Mouse (Mus musculus) monocyte, adult 5-6 weeks (primary cell): ENCODE data around the gene Phxr2. TPM values are rescaled to one million over a fixed set of nuclear protein-coding genes. Genes with fewer than 3 reads are reported as not detected.
"Not testable (repeated sequence)": the region's sequence is repeated elsewhere in the genome, so short reads cannot be mapped to it uniquely, and the experiment has no call there.

Source experiments
- ATAC-seq: fragments of 153-309, 156-312 bp; replicated peaks from 2 replicates; pipeline ENCODE4 v1.8.0; 2017; ENCODE audit warnings: mild to moderate bottlenecking; ENCODE audit not compliant: low TSS enrichment, insufficient number of reproducible peaks, severe bottlenecking, poor library complexity, low FRiP score
- total RNA-seq: library from RNA; stranded (forward); fragments of 200-1000, 200-491, 200-594 nt; gene quantifications from 3 replicates; pipeline ENCODE4 v1.2.3, GENCODE M21; 2017

Phxr2 gene
- not detected in 3 replicates for total RNA-seq

GRCm38 (mm10) chr10:99126225-99126624 is at the start of gene Phxr2:
Gene Phxr2, minus strand, starts transcription at chr10:99126325.
- no peak for ATAC-seq

- no peak for ATAC-seq
Observed at GRCm38 (mm10) chr10:99172906-99173507, 46.9 kb upstream of the Phxr2 start.

- 0 out of 2 replicates have a peak, but pooled peaks have one; percentile 6 for ATAC-seq
Observed at GRCm38 (mm10) chr10:99171961-99172497, 45.9 kb upstream of the Phxr2 start.

GRCm38 (mm10) chr10:99169765-99170129 is 43.6 kb upstream of the Phxr2 start:
- peak; percentile 79 for ATAC-seq

- no peak for ATAC-seq
Observed at GRCm38 (mm10) chr10:99168840-99169764, 43.0 kb upstream of the Phxr2 start.

- ATAC-seq = no peak
Observed at GRCm38 (mm10) chr10:99168404-99168803, 42.3 kb upstream of the Phxr2 start.

- ATAC-seq = no peak
Observed at GRCm38 (mm10) chr10:99166392-99166791, 40.3 kb upstream of the Phxr2 start.

- no peak for ATAC-seq
Observed at GRCm38 (mm10) chr10:99165751-99166282, 39.7 kb upstream of the Phxr2 start.

GRCm38 (mm10) chr10:99164871-99165477 is 38.8 kb upstream of the Phxr2 start:
- no peak for ATAC-seq

- ATAC-seq = no peak
Observed at GRCm38 (mm10) chr10:99163002-99163401, 36.9 kb upstream of the Phxr2 start.

GRCm38 (mm10) chr10:99161987-99162582 is 36.0 kb upstream of the Phxr2 start:
- ATAC-seq = peak; percentile 1; the same call in 1 of the 2 replicates

GRCm38 (mm10) chr10:99157697-99158096 is 31.6 kb upstream of the Phxr2 start:
- ATAC-seq = not testable (repeated sequence)

GRCm38 (mm10) chr10:99156808-99157207 is 30.7 kb upstream of the Phxr2 start:
- 0 out of 2 replicates have a peak, but pooled peaks have one; percentile 20 for ATAC-seq

- no peak for ATAC-seq
Observed at GRCm38 (mm10) chr10:99154635-99155034, 28.5 kb upstream of the Phxr2 start.

- ATAC-seq = no peak
Observed at GRCm38 (mm10) chr10:99152063-99152462, 25.9 kb upstream of the Phxr2 start.

- ATAC-seq = no peak
Observed at GRCm38 (mm10) chr10:99151580-99151979, 25.5 kb upstream of the Phxr2 start.

GRCm38 (mm10) chr10:99150016-99150415 is 23.9 kb upstream of the Phxr2 start:
- no peak for ATAC-seq

- no peak for ATAC-seq
Observed at GRCm38 (mm10) chr10:99146596-99146995, 20.5 kb upstream of the Phxr2 start.

GRCm38 (mm10) chr10:99145611-99146010 is 19.5 kb upstream of the Phxr2 start:
- ATAC-seq = no peak
